ENCODE assay signal across 37 mouse cellular contexts in genomic region chr12:35890756-35891155, GRCm38 (mm10). TPM values are rescaled to one million over a fixed set of nuclear protein-coding genes. Genes with fewer than 3 reads are reported as not detected.
"Had no signal": no experiment of that assay in that cellular context is flagged by ENCODE, and none has a peak within 500 bp of the region (broad histone marks: within the 10 kb centered on the region; RNA-seq: fewer than 3 reads in every experiment).

No protein-coding gene starts in this region.

- DNase-seq: gastrocnemius, adult 2 months; gastrocnemius, postnatal 14 days; gastrocnemius, postnatal 36 days; heart, adult 18-20 months; heart, postnatal 14 days; heart, postnatal 36 days; kidney, adult 11 months; kidney, adult 2 months; kidney, adult 9 months; kidney, postnatal 14 days; kidney, postnatal 36 days; layer of hippocampus, adult 9-11 months; layer of hippocampus, postnatal 36 days; liver; liver, embryonic 13.5 days had no signal

- H3K27ac ChIP-seq: gastrocnemius, adult 2 months; heart, embryonic 10.5 days; hindbrain, embryonic 13.5 days; hindbrain, embryonic 15.5 days; hindbrain, postnatal 0 days; kidney, embryonic 15.5 days; kidney, postnatal 0 days; limb, embryonic 10.5 days; limb, embryonic 12.5 days; liver, embryonic 13.5 days had no signal

- H3K4me1 ChIP-seq: heart, embryonic 12.5 days; hindbrain, embryonic 15.5 days; limb, embryonic 12.5 days; liver, embryonic 13.5 days had no signal

- H3K9ac ChIP-seq: heart, embryonic 12.5 days; hindbrain, embryonic 13.5 days; hindbrain, embryonic 15.5 days; kidney, embryonic 15.5 days; limb, embryonic 12.5 days; liver, embryonic 13.5 days had no signal

- H3K36me3 ChIP-seq: heart, embryonic 10.5 days; heart, embryonic 12.5 days; hindbrain, embryonic 13.5 days; hindbrain, embryonic 15.5 days; kidney, embryonic 15.5 days; limb, embryonic 10.5 days; limb, embryonic 12.5 days; liver, embryonic 13.5 days had no signal

- H3K9me3 ChIP-seq: heart, embryonic 10.5 days; heart, embryonic 12.5 days; hindbrain, embryonic 13.5 days; hindbrain, embryonic 15.5 days; kidney, embryonic 15.5 days; limb, embryonic 10.5 days; limb, embryonic 12.5 days; liver, embryonic 13.5 days had no signal

- H3K27me3 ChIP-seq: heart, embryonic 12.5 days; hindbrain, embryonic 13.5 days; hindbrain, embryonic 15.5 days; kidney, embryonic 15.5 days; limb, embryonic 12.5 days; liver, embryonic 13.5 days had no signal

- H3K4me2 ChIP-seq: heart, embryonic 12.5 days; hindbrain, embryonic 13.5 days; hindbrain, embryonic 15.5 days; kidney, embryonic 15.5 days; limb, embryonic 12.5 days; liver, embryonic 11.5 days; liver, embryonic 13.5 days had no signal

- ATAC-seq: hindbrain, postnatal 0 days; intestine, embryonic 16.5 days had no signal

- H3K4me3 ChIP-seq: gastrocnemius, adult 2 months; heart, embryonic 10.5 days; heart, embryonic 12.5 days; hindbrain, embryonic 13.5 days; hindbrain, embryonic 15.5 days; kidney, embryonic 15.5 days; limb, embryonic 10.5 days; limb, embryonic 12.5 days; liver, embryonic 13.5 days had no signal

RNA-seq across cellular contexts. Expression of gene Agr3, which starts 34.7 kb away (rescaled TPM):
- total RNA-seq: gastrocnemius, adult 2 months; gastrocnemius, postnatal 14 days; gastrocnemius, postnatal 36 days; heart, adult 8-10 months; heart, postnatal 14 days; heart, postnatal 36 days; hematopoietic stem cell, adult 5-6 weeks; hindbrain, postnatal 0 days; layer of hippocampus, adult 18-20 months; layer of hippocampus, adult 8-10 months; layer of hippocampus, postnatal 14 days; layer of hippocampus, postnatal 36 days; left cerebral cortex, adult 18-20 months; left cerebral cortex, postnatal 14 days; left cerebral cortex, postnatal 36 days had no signal
- polyA plus RNA-seq: heart, embryonic 10.5 days; heart, embryonic 12.5 days; heart, embryonic 14.5 days; hindbrain, embryonic 13.5 days; intestine, embryonic 14.5 days; kidney, adult 2 months; kidney, embryonic 15.5 days; kidney, postnatal 0 days; limb, embryonic 10.5 days; limb, embryonic 12.5 days; limb, embryonic 14.5 days; liver, embryonic 11.5 days; liver, embryonic 13.5 days had no signal
